Comparison of ENCODE assay signal across 9 mouse cellular contexts in genomic region chr6:42380416-42381144, GRCm38 (mm10). TPM values are rescaled to one million over a fixed set of nuclear protein-coding genes. Genes with fewer than 3 reads are reported as not detected.
A peak's percentile ranks its signal among the peaks of the same experiment; 100 is the strongest.
DNase-seq lines count a peak whose midpoint lies in the region; ATAC-seq and TF ChIP-seq lines count a peak whose summit lies in the region.
"Had no signal": no experiment of that assay in that cellular context is flagged by ENCODE, and none has a peak within 500 bp of the region (broad histone marks: within the 10 kb centered on the region; RNA-seq: fewer than 3 reads in every experiment).

No protein-coding gene starts in this region.

- no peaks in the 10 kb centered on the region for H3K9me3 ChIP-seq in forebrain, postnatal 0 days (ENCODE audit: low read length)

- ATAC-seq in cerebellum, adult (ENCODE audit: insufficient number of reproducible peaks, low FRiP score, low TSS enrichment), result no peak
- peak; percentile 27; the same call in 1 of the 2 replicates for ATAC-seq in forebrain, postnatal 0 days

- 5% methylated on average over 8 of the region's 8 CpGs for WGBS in forebrain, postnatal 0 days

- no peak overlapping the region for H3K4me3 ChIP-seq in forebrain, postnatal 0 days (ENCODE audit: low read depth, low read length)

- no peak overlapping the region for H3K9ac ChIP-seq in forebrain, postnatal 0 days

- DNase-seq in cerebellum, adult 18-20 months, result peak; percentile 60 to 70
- DNase-seq in 416B (ENCODE audit: low read depth), result peak; percentile 46
- DNase-seq in brain, adult 2 months (ENCODE audit: low read depth, low spot score), result peak; percentile 67
- peak; percentile 66 for DNase-seq in forebrain, postnatal 0 days
- DNase-seq in kidney, postnatal 4 days, result peak; percentile 59 to 64
- DNase-seq in retina, embryonic 14.5 days (ENCODE audit: low spot score), result peak; percentile 70
- no peak for DNase-seq in yolk sac, embryonic 10.5 days (ENCODE audit: low spot score)

- no peak overlapping the region for H3K4me2 ChIP-seq in forebrain, postnatal 0 days (ENCODE audit: low read depth)

- no peaks in the 10 kb centered on the region for H3K4me1 ChIP-seq in forebrain, postnatal 0 days (ENCODE audit: insufficient read depth)

- H3K36me3 ChIP-seq in forebrain, postnatal 0 days (ENCODE audit: insufficient read depth), result no peaks in the 10 kb centered on the region

- TF ChIP-seq CTCF in forebrain, postnatal 0 days (IDR thresholded peaks at IDR 0.05; ENCODE audit: low read depth), result peak; percentile 82

- no peaks in the 10 kb centered on the region for H3K27me3 ChIP-seq in forebrain, postnatal 0 days (ENCODE audit: insufficient read depth, low read length)

- no peak overlapping the region for H3K27ac ChIP-seq in forebrain, postnatal 0 days (ENCODE audit: low read depth, low read length)

RNA-seq across cellular contexts. Expression of gene Epha1, which starts 7.5 kb away (rescaled TPM):
- 0.62 and 0.86 TPM in 2 replicates for total RNA-seq in forebrain, postnatal 0 days (2014; rRNA removed)
- 0.20 and 0.67 TPM in 2 replicates for polyA plus RNA-seq in forebrain, postnatal 0 days (2015; fragmentation: Nextera tagmentation; extraction: Ambion mirVana)

RNA-seq across cellular contexts. Expression of gene Tas2r143, which starts 19.5 kb away (rescaled TPM):
- not detected in 2 replicates for total RNA-seq in forebrain, postnatal 0 days (2014; rRNA removed)
- not detected in 2 replicates for polyA plus RNA-seq in forebrain, postnatal 0 days (2015; fragmentation: Nextera tagmentation; extraction: Ambion mirVana)
- total RNA-seq: layer of hippocampus, postnatal 25 days had no signal

RNA-seq across cellular contexts. Expression of gene Tas2r135, which starts 24.7 kb away (rescaled TPM):
- total RNA-seq in forebrain, postnatal 0 days (2014; rRNA removed), result 0.77 TPM in 1 of 2 replicates, not detected in the other
- not detected in 2 replicates for polyA plus RNA-seq in forebrain, postnatal 0 days (2015; fragmentation: Nextera tagmentation; extraction: Ambion mirVana)
- total RNA-seq: layer of hippocampus, postnatal 25 days had no signal

RNA-seq across cellular contexts. Expression of gene Zyx, which starts 31.1 kb away (rescaled TPM):
- total RNA-seq in forebrain, postnatal 0 days (2014; rRNA removed), result 30.5 and 35.6 TPM in 2 replicates
- polyA plus RNA-seq in forebrain, postnatal 0 days (2015; fragmentation: Nextera tagmentation; extraction: Ambion mirVana), result 43.5 and 51.6 TPM in 2 replicates

RNA-seq across cellular contexts. Expression of gene Tas2r126, which starts 53.8 kb away (rescaled TPM):
- total RNA-seq in forebrain, postnatal 0 days (2014; rRNA removed), result not detected in 2 replicates
- polyA plus RNA-seq in forebrain, postnatal 0 days (2015; fragmentation: Nextera tagmentation; extraction: Ambion mirVana), result not detected in 2 replicates
- total RNA-seq: layer of hippocampus, postnatal 25 days had no signal
